Mouse (Mus musculus) left cerebral cortex, adult 8-10 months (tissue): Measurements from ENCODE around the gene Idua. TPM values are rescaled to one million over a fixed set of nuclear protein-coding genes. Genes with fewer than 3 reads are reported as not detected.

Experiments used
- DNase-seq, 2 experiments: peaks; one replicate each; pipeline ENCODE4 v3.0.0; 2022; ENCODE audit warnings: low spot score in 2 of 2
- total RNA-seq, 4 experiments: library from RNA; stranded (reverse); gene quantifications; 2 replicates each; pipeline ENCODE4 v1.2.4; 2022

The Idua gene
- total RNA-seq, 4 experiments from 2014 or later, result 19.0 to 25.3 (median 23.0) TPM

DNA sequence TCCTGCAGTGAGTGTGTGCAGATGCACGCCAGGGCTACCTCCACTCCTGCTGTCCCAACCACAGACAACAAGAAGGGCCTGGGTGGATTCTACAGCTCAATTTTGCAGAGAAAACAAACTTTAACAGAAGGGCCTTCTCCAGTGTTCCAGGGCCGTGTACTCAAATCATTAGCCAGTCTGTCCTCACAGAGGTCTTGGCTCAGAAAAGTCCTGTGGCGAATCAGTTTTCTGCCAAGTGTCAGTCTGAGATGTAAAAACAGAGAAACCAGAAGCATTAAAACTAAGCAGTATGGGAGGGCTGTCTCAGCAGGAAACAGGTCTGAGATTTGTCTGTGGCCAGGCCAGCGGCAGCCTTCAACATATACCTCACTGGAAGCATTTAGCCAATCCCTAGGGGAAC, 57.9 kb downstream of the Idua start:
- DNase-seq, result no peak

DNA sequence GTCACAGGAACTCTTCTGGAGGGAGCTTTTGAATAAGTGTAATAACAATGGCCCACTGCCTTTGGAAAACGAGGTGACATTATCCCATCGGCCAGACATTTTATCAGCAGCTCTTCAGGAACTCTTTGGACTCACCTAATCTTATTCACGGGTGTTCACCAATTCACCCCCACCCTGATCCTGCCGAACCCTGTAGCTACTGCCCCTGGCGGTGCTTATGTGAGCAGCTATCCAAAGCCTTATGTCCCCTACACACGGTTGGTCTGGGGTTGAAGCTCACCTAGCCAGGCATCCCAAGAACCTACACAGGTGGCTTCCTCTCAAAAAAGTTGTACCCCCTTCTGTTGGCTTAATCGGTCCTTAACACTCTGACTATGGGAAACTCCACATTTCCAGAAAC, 59.6 kb downstream of the Idua start:
- DNase-seq, result no peak

GRCm38 (mm10) chr5:108724006-108724405, 63.9 kb downstream of the Idua start:
- DNase-seq, result no peak

- DNase-seq, result peak; percentile 57 to 68
Measured at GRCm38 (mm10) chr5:108726557-108727248, 66.6 kb downstream of the Idua start.

DNA sequence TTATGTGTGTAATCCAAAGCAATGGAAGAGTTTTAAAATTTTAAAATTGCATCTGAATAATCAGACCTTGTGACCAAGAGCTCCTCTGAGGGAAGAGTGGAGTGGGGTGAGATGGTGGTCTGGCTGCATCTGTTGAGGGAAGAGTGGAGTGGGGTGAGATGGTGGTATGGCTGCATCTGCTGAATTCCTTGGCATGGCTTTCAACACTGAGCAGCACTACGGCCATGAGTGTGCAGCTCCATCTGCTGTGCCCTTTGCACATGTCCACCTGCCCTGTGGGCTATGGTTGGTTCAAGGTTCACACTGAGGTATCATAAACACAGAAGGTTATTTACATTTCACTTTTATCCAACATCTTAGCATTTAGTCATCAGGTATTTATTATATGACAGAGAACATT, 67.3 kb downstream of the Idua start:
- no peak for DNase-seq

Other genes starting within 250 kb of the Idua start
- 100 to 1,000 TPM; 110 to 288 (median 188) TPM for gene Atp5k, start 225.9 kb upstream of the Idua start, total RNA-seq
- 1 to 10 TPM in 3 of 4 experiments, under 1 TPM in 1; 0.81 to 1.4 (median 1.2) TPM for gene Mfsd7a, start 211.4 kb upstream of the Idua start, total RNA-seq
- gene Pcgf3, start 199.1 kb upstream of the Idua start, total RNA-seq, result 10 to 100 TPM; 36.7 to 41.7 (median 38.5) TPM
- 100 to 1,000 TPM; 724 to 785 (median 735) TPM for gene Cplx1, start 110.3 kb upstream of the Idua start, total RNA-seq
- gene Gak, start 30.6 kb upstream of the Idua start, total RNA-seq, result 100 to 1,000 TPM in 1 of 4 experiments, 10 to 100 TPM in 3; 97.5 to 105 (median 99.5) TPM
- 10 to 100 TPM; 37.1 to 43.1 (median 39.5) TPM for gene Tmem175, start 30.6 kb upstream of the Idua start, total RNA-seq
- gene Dgkq, start 9.3 kb downstream of the Idua start, total RNA-seq, result 10 to 100 TPM; 47.3 to 67.4 (median 51.3) TPM
- gene Slc26a1, start 15.2 kb downstream of the Idua start, total RNA-seq, result 1 to 10 TPM; 1.0 to 1.3 (median 1.1) TPM
- 10 to 100 TPM; 18.0 to 28.3 (median 25.3) TPM for gene Fgfrl1, start 32.1 kb downstream of the Idua start, total RNA-seq
- not detected for gene Rnf212, start 114.7 kb downstream of the Idua start, total RNA-seq
- not detected for gene Tmed11, start 135.0 kb downstream of the Idua start, total RNA-seq
- gene Vmn2r8, start 148.5 kb downstream of the Idua start, total RNA-seq, result not detected
- gene Vmn2r9, start 192.3 kb downstream of the Idua start, total RNA-seq, result not detected